Mouse (Mus musculus): ENCODE measurements at regions not wholly inside any gene's neighbourhood (a gene's known extent, or its start where the extent isn't known, plus 50 kb on each side); places are given as distances from the start of the nearest gene placed in this dataset.

DNA sequence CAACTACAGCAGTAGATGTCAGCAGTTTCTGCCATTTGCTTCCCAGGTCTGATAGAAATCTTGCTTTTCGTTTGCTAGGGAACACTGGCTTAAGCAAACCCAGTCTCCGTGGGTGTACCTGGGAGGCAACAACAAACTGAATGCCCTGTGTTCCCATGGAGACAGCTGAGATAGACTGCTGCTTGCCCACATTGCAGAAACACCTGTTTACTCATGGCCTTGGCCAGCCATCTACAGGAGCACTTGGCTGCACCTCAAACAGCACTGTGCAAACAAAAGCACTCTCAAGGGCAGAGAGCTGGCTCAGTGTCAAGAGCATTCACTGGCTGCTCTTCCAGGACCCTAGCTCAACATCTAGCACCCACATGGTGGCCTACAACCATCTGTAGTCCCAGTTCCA is 135.5 kb downstream of the Psmg1 start:
- no peak for DNase-seq
- H3K36me3 ChIP-seq (ENCODE audit: insufficient read depth) = no peaks in the 10 kb centered on the region
- no peaks in the 10 kb centered on the region for H3K27me3 ChIP-seq (ENCODE audit: insufficient read depth, low read length)
- ATAC-seq = no peak
- no peaks in the 10 kb centered on the region for H3K9me3 ChIP-seq (ENCODE audit: low read length)
- H3K9ac ChIP-seq = no peak overlapping the region
- H3K4me2 ChIP-seq (ENCODE audit: low read depth) = no peak overlapping the region
- H3K4me1 ChIP-seq (ENCODE audit: insufficient read depth) = no peaks in the 10 kb centered on the region
- TF ChIP-seq CTCF (IDR thresholded peaks at IDR 0.05; ENCODE audit: low read depth) = no peak
- 63% methylated on average over 2 of the region's 2 CpGs for WGBS
- H3K4me3 ChIP-seq (ENCODE audit: low read depth, low read length) = no peak overlapping the region
- H3K27ac ChIP-seq (ENCODE audit: low read depth, low read length) = no peak overlapping the region

- Histone ChIP-seq H3K9ac (no peak overlapping the region), H3K4me3 (ENCODE audit: low read depth, low read length) (no peak overlapping the region), H3K27me3 (ENCODE audit: insufficient read depth, low read length) (no peaks in the 10 kb centered on the region), H3K4me1 (ENCODE audit: insufficient read depth) (no peaks in the 10 kb centered on the region), H3K9me3 (ENCODE audit: low read length) (no peaks in the 10 kb centered on the region), H3K4me2 (ENCODE audit: low read depth) (no peak overlapping the region), H3K36me3 (ENCODE audit: insufficient read depth) (no peaks in the 10 kb centered on the region), H3K27ac (ENCODE audit: low read depth, low read length) (no peak overlapping the region)
- TF ChIP-seq CTCF (IDR thresholded peaks at IDR 0.05; ENCODE audit: low read depth) = no peak
- DNase-seq (no peak), ATAC-seq (no peak)
- WGBS = 80% methylated on average over 5 of the region's 5 CpGs
These were observed 138.9 kb downstream of the Psmg1 start for GRCm38 (mm10) chr16:95851907-95852306.

GRCm38 (mm10) chr16:95848555-95849082 is 142.1 kb downstream of the Psmg1 start:
- Histone ChIP-seq H3K27ac (ENCODE audit: low read depth, low read length) (no peak overlapping the region), H3K9ac (no peak overlapping the region), H3K4me1 (ENCODE audit: insufficient read depth) (no peaks in the 10 kb centered on the region), H3K36me3 (ENCODE audit: insufficient read depth) (no peaks in the 10 kb centered on the region), H3K9me3 (ENCODE audit: low read length) (no peaks in the 10 kb centered on the region), H3K4me2 (ENCODE audit: low read depth) (no peak overlapping the region), H3K27me3 (ENCODE audit: insufficient read depth, low read length) (no peaks in the 10 kb centered on the region), H3K4me3 (ENCODE audit: low read depth, low read length) (no peak overlapping the region)
- no peak for TF ChIP-seq CTCF (IDR thresholded peaks at IDR 0.05; ENCODE audit: low read depth)
- 42% methylated on average over 6 of the region's 6 CpGs for WGBS
- no peak; the same call in 1 of the 2 replicates for ATAC-seq
- no peak for DNase-seq

GRCm38 (mm10) chr16:95847765-95848483 is 142.8 kb downstream of the Psmg1 start:
- no peaks in the 10 kb centered on the region for H3K9me3 ChIP-seq (ENCODE audit: low read length)
- H3K27ac ChIP-seq (ENCODE audit: low read depth, low read length) = no peak overlapping the region
- ATAC-seq (peak; percentile 66), DNase-seq (peak; percentile 41)
- H3K9ac ChIP-seq = no peak overlapping the region
- H3K4me2 ChIP-seq (ENCODE audit: low read depth) = no peak overlapping the region
- no peaks in the 10 kb centered on the region for H3K36me3 ChIP-seq (ENCODE audit: insufficient read depth)
- H3K4me3 ChIP-seq (ENCODE audit: low read depth, low read length) = no peak overlapping the region
- WGBS = 47% methylated on average over 3 of the region's 3 CpGs
- no peaks in the 10 kb centered on the region for H3K4me1 ChIP-seq (ENCODE audit: insufficient read depth)
- H3K27me3 ChIP-seq (ENCODE audit: insufficient read depth, low read length) = no peaks in the 10 kb centered on the region
- TF ChIP-seq CTCF (IDR thresholded peaks at IDR 0.05; ENCODE audit: low read depth) = no peak

GRCm38 (mm10) chr16:95845323-95845860 is 143.5 kb downstream of the Ets2 start:
- WGBS = 13% methylated on average over 10 of the region's 10 CpGs
- no peak overlapping the region for H3K27ac ChIP-seq (ENCODE audit: low read depth, low read length)
- no peaks in the 10 kb centered on the region for H3K9me3 ChIP-seq (ENCODE audit: low read length)
- no peak for TF ChIP-seq CTCF (IDR thresholded peaks at IDR 0.05; ENCODE audit: low read depth)
- ATAC-seq (peak; percentile 43; the same call in 1 of the 2 replicates), DNase-seq (peak; percentile 40)
- no peak overlapping the region for H3K4me3 ChIP-seq (ENCODE audit: low read depth, low read length)
- H3K27me3 ChIP-seq (ENCODE audit: insufficient read depth, low read length) = no peaks in the 10 kb centered on the region
- H3K36me3 ChIP-seq (ENCODE audit: insufficient read depth) = no peaks in the 10 kb centered on the region
- no peaks in the 10 kb centered on the region for H3K4me1 ChIP-seq (ENCODE audit: insufficient read depth)
- no peak overlapping the region for H3K9ac ChIP-seq
- H3K4me2 ChIP-seq (ENCODE audit: low read depth) = no peak overlapping the region

DNA sequence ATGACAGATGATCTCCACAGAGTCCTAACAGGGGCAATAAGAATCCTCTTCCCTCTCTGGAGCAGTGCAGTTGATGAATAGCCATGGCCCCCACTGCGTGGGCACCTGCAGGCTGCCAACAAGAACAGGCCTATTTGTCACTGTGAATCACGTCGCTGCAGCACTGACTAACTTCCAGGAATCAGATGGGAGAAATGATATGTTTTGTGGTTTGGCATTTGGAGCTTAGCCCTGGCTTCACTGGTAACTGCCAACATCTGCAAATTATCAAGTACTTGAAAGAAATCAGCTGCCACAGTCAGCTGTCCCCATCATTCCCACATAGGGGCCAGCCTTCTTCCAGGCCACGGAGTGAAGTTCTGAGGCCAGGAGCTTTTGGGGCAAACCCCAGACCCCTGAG is 142.8 kb downstream of the Ets2 start:
- peak; percentile 20 for DNase-seq
- Histone ChIP-seq H3K36me3 (ENCODE audit: insufficient read depth) (no peaks in the 10 kb centered on the region), H3K9me3 (ENCODE audit: low read length) (no peaks in the 10 kb centered on the region), H3K4me3 (ENCODE audit: low read depth, low read length) (no peak overlapping the region), H3K4me1 (ENCODE audit: insufficient read depth) (no peaks in the 10 kb centered on the region), H3K27ac (ENCODE audit: low read depth, low read length) (no peak overlapping the region), H3K27me3 (ENCODE audit: insufficient read depth, low read length) (no peaks in the 10 kb centered on the region), H3K4me2 (ENCODE audit: low read depth) (no peak overlapping the region), H3K9ac (no peak overlapping the region)
- WGBS = 57% methylated on average over 4 of the region's 4 CpGs
- ATAC-seq = 0 out of 2 replicates have a peak, but pooled peaks have one; percentile 50
- no peak for TF ChIP-seq CTCF (IDR thresholded peaks at IDR 0.05; ENCODE audit: low read depth)

GRCm38 (mm10) chr16:95842766-95843165 is 140.9 kb downstream of the Ets2 start:
- ATAC-seq (no peak), DNase-seq (no peak)
- TF ChIP-seq CTCF (IDR thresholded peaks at IDR 0.05; ENCODE audit: low read depth) = no peak
- H3K27ac ChIP-seq (ENCODE audit: low read depth, low read length) = no peak overlapping the region
- WGBS = 97% methylated on average over 3 of the region's 3 CpGs
- no peak overlapping the region for H3K4me3 ChIP-seq (ENCODE audit: low read depth, low read length)
- H3K9ac ChIP-seq = no peak overlapping the region
- H3K27me3 ChIP-seq (ENCODE audit: insufficient read depth, low read length) = no peaks in the 10 kb centered on the region
- H3K36me3 ChIP-seq (ENCODE audit: insufficient read depth) = no peaks in the 10 kb centered on the region
- no peaks in the 10 kb centered on the region for H3K4me1 ChIP-seq (ENCODE audit: insufficient read depth)
- no peaks in the 10 kb centered on the region for H3K9me3 ChIP-seq (ENCODE audit: low read length)
- H3K4me2 ChIP-seq (ENCODE audit: low read depth) = no peak overlapping the region
